Mouse (Mus musculus): ENCODE results near the gene Sh3d19. TPM values are rescaled to one million over a fixed set of nuclear protein-coding genes. Genes with fewer than 3 reads are reported as not detected.
A peak's percentile ranks its signal among the peaks of the same experiment; 100 is the strongest.
"Not testable (repeated sequence)": the region's sequence is repeated elsewhere in the genome, so short reads cannot be mapped to it uniquely, and the experiment has no call there.

Sh3d19 gene
- polyA plus RNA-seq, 1 experiment from 2014 or later = 41.6 TPM

DNA sequence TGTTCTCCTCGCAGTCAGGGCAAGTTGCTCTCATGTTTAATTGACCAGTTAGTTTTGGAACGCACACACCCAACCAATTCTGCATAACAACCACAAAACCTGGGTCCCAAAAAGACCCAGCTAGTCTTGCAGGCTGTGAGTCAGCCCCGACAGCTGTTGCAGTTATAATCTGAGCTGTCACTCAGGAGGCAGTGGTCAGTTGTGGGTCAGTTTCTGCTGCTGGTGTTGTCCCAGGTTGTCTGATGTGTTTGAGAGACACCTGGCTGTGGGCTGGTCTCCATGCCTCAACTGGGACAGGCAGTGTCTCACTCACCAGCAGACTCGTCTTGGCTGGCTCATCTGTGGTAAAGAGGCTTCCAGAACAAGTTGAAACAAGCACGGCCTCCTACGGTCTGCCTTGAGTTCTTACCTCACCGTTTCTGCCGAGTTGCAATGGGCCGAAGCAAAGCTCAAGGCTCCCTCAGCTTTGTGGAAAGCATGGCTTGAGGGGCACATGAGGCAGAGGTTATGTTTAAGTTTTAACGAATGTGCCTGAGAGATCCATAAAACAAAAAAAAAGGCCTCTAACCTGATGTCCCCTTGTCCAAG is 18.1 kb upstream of the Sh3d19 start:
- Histone ChIP-seq H3K4me2 (replicated peaks) (no peak overlapping the region), H3K4me3 (replicated peaks) (no peak overlapping the region), H3K27ac (no peak overlapping the region), H3K9me3 (no peaks in the 10 kb centered on the region), H3K27me3 (replicated peaks) (no peaks in the 10 kb centered on the region), H3K4me1 (replicated peaks) (no peaks in the 10 kb centered on the region), H3K9ac (no peak overlapping the region), H3K36me3 (no peaks in the 10 kb centered on the region)
- WGBS = 88% methylated on average over 10 of the region's 10 CpGs
- ATAC-seq = no peak

DNA sequence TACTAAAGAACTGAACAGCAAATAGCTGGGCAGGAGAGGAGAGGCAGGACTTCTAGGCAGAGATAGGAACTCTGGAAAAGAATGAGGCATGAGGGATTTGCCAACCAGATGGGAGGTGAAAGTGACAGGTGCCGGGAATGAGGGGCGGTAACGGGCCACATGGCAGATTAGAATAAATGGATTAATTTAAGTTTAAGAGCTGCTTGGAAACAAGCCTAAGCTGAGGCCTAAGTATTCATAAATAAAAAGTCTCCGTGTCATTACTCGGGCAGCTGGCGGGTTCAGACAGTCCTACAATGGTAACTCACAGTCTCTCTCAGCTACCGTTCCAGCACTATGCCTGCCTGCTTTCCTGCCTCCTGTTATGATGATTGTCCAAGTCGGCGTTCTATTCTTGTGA is 15.6 kb upstream of the Sh3d19 start:
- H3K4me2 ChIP-seq (replicated peaks) = no peak overlapping the region
- ATAC-seq = no peak
- no peak overlapping the region for H3K4me3 ChIP-seq (replicated peaks)
- no peaks in the 10 kb centered on the region for H3K27me3 ChIP-seq (replicated peaks)
- H3K36me3 ChIP-seq = no peaks in the 10 kb centered on the region
- no peak overlapping the region for H3K9ac ChIP-seq
- WGBS = 87% methylated on average over 9 of the region's 9 CpGs
- no peak overlapping the region for H3K27ac ChIP-seq
- H3K4me1 ChIP-seq (replicated peaks) = no peaks in the 10 kb centered on the region
- H3K9me3 ChIP-seq = no peaks in the 10 kb centered on the region

DNA sequence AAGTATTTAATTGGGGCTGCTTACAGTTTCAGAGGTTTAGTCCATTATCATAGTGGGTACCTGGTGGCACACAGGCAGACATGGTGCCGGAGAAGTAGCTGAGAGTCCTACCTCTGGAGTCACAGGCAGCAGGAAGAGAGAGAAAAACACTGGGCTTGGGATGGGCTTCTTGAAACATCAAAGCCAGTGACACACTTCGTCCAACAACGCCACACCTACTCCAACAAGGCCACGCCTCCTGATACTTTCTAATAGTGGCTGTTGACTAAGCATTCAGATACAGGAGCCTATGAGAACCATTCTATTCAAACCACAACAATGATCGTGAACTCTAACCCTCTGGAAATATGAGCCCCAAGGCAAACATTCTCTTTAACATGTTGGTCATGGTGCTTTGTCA is 15.2 kb upstream of the Sh3d19 start:
- H3K36me3 ChIP-seq = no peaks in the 10 kb centered on the region
- no peak overlapping the region for H3K4me2 ChIP-seq (replicated peaks)
- no peak for ATAC-seq
- no peak overlapping the region for H3K4me3 ChIP-seq (replicated peaks)
- H3K9me3 ChIP-seq = no peaks in the 10 kb centered on the region
- 86% methylated on average over 5 of the region's 5 CpGs for WGBS
- H3K27ac ChIP-seq = no peak overlapping the region
- no peak overlapping the region for H3K9ac ChIP-seq
- no peaks in the 10 kb centered on the region for H3K27me3 ChIP-seq (replicated peaks)
- no peaks in the 10 kb centered on the region for H3K4me1 ChIP-seq (replicated peaks)

DNA sequence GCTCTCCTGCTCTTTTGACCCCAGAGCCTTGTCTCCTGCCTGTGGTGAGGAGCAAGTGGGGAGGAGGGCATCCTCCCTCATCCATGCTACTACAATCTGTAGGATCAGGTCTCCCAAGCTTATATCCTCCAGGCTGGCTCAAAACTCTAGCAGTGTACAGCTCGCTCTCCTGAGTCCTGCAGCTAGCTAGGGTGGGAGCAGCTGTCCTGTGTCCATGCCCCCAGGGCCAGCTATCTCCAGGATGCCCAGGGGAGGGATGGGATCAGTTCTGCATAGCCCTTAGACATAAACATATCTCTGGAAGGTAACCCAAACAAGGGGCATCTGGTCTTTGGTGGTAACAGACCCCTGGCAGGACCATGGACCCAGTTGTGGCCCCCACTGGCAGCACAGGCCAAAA is 11.2 kb upstream of the Sh3d19 start:
- Histone ChIP-seq H3K9ac (no peak overlapping the region), H3K4me2 (replicated peaks) (no peak overlapping the region), H3K4me1 (replicated peaks) (peaks cover 5% of the 10 kb centered on the region; the same call in 1 of the 2 replicates), H3K27me3 (replicated peaks) (no peaks in the 10 kb centered on the region), H3K27ac (no peak overlapping the region), H3K4me3 (replicated peaks) (no peak overlapping the region), H3K9me3 (no peaks in the 10 kb centered on the region), H3K36me3 (no peaks in the 10 kb centered on the region)
- WGBS = 100% methylated on average over 1 of the region's 1 CpGs
- ATAC-seq = no peak

DNA sequence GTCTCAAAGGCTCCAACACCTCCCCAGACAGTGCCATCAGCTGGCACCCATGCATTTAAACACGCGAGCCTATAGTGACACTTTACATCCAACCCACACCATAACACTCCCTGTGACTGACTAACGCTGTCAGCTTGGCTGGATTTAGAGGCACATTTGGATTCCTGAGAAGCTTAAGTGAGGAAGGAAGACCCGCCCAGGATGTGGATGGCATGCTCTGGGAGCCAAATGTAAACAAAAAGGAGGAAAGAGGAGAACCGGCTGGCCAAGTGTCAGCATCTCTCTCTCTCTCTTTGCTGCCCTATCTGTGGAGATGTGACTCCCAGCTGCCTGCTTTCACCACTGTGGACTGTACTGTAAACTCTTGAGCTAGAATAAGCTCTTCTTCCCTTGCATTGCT is 9.8 kb upstream of the Sh3d19 start:
- Histone ChIP-seq H3K27ac (peak overlapping the region; percentile 28; the same call in 1 of the 2 replicates), H3K9ac (no peak overlapping the region), H3K27me3 (replicated peaks) (no peaks in the 10 kb centered on the region), H3K36me3 (no peaks in the 10 kb centered on the region), H3K4me3 (replicated peaks) (no peak overlapping the region), H3K9me3 (no peaks in the 10 kb centered on the region), H3K4me1 (replicated peaks) (peaks cover 5% of the 10 kb centered on the region; the same call in 1 of the 2 replicates), H3K4me2 (replicated peaks) (0 out of 2 replicates have a peak overlapping the region, but pooled peaks have one; percentile 7)
- no peak; the same call in 1 of the 2 replicates for ATAC-seq
- WGBS = 15% methylated on average over 5 of the region's 5 CpGs

DNA sequence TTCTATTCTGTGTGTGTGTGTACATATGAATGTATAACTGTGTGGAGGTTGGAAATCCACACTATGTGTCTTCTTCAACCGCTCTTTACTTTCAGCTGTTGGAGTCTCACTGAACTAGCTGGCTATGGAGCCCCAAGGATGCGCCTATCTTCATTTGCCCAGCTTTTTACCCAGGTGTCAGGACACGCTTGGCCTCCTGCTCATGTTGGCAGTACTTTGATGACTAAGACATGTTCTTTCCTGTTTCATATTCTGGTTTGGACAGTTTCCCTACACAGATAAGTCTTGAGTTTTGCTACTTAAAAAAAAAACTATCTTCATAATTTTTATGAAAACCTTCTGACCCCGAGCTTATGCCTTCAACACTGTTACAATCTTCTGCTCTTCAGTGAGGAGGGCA is 5.4 kb upstream of the Sh3d19 start:
- Histone ChIP-seq H3K4me3 (replicated peaks) (no peak overlapping the region), H3K27ac (no peak overlapping the region), H3K36me3 (no peaks in the 10 kb centered on the region), H3K9me3 (no peaks in the 10 kb centered on the region), H3K27me3 (replicated peaks) (no peaks in the 10 kb centered on the region), H3K9ac (no peak overlapping the region), H3K4me1 (replicated peaks) (peaks cover 9% of the 10 kb centered on the region; the same call in 1 of the 2 replicates), H3K4me2 (replicated peaks) (no peak overlapping the region)
- no peak for ATAC-seq
- 90% methylated on average over 4 of the region's 4 CpGs for WGBS

DNA sequence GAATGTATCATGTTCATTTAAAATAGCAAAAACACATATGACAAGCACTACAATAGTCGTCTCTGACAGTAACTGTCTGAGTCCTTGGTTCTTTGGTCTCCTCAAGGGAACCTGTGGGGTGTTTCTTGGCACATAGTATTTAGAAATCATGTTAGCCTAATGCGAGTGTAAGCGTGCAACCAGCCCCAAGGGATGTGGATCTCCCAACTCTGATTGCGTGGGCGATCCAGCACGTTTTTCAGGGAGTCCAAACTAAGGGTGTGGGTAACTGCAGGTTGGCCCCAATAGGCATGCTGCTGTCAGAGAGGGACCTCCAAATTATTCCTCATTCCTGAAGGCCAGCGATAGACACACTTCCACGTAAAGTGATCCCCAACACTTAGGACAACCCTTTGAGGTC is 1.9 kb upstream of the Sh3d19 start:
- no peak for ATAC-seq
- no peaks in the 10 kb centered on the region for H3K36me3 ChIP-seq
- WGBS = 90% methylated on average over 8 of the region's 8 CpGs
- no peaks in the 10 kb centered on the region for H3K9me3 ChIP-seq
- no peak overlapping the region for H3K9ac ChIP-seq
- H3K4me3 ChIP-seq (replicated peaks) = no peak overlapping the region
- H3K4me1 ChIP-seq (replicated peaks) = 0 out of 2 replicates have a peak, but pooled peaks cover 13% of the 10 kb centered on the region
- no peaks in the 10 kb centered on the region for H3K27me3 ChIP-seq (replicated peaks)
- H3K27ac ChIP-seq = no peak overlapping the region
- no peak overlapping the region for H3K4me2 ChIP-seq (replicated peaks)

DNA sequence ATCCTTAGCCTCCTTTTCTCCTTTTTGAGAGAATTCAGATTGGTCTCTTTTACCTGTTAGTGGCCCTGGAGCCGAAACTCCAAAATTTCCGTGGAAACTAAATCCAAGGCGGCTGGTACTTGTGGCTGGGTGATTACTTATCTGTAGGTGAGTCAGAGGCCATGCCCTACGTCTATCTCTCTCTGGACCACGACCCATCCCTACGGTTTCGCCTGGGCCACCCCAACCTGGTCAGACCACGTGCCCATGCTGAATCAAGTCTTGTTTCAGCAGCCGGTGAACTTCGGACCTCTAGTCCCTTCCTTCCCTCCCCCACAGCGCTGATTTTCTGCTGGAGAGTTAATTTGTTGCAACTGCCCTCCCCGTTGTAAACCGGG is 678 bp downstream of the Sh3d19 start:
- peaks cover 13% of the 10 kb centered on the region; the same call in 1 of the 2 replicates for H3K4me1 ChIP-seq (replicated peaks)
- WGBS = 1% methylated on average over 13 of the region's 13 CpGs
- ATAC-seq = peak; percentile 83
- peak overlapping the region; percentile 93 for H3K9ac ChIP-seq
- H3K27ac ChIP-seq = peak overlapping the region; percentile 96
- no peaks in the 10 kb centered on the region for H3K9me3 ChIP-seq
- H3K4me3 ChIP-seq (replicated peaks) = peak overlapping the region; percentile 75
- H3K27me3 ChIP-seq (replicated peaks) = no peaks in the 10 kb centered on the region
- peak overlapping the region; percentile 69 for H3K4me2 ChIP-seq (replicated peaks)
- no peaks in the 10 kb centered on the region for H3K36me3 ChIP-seq

DNA sequence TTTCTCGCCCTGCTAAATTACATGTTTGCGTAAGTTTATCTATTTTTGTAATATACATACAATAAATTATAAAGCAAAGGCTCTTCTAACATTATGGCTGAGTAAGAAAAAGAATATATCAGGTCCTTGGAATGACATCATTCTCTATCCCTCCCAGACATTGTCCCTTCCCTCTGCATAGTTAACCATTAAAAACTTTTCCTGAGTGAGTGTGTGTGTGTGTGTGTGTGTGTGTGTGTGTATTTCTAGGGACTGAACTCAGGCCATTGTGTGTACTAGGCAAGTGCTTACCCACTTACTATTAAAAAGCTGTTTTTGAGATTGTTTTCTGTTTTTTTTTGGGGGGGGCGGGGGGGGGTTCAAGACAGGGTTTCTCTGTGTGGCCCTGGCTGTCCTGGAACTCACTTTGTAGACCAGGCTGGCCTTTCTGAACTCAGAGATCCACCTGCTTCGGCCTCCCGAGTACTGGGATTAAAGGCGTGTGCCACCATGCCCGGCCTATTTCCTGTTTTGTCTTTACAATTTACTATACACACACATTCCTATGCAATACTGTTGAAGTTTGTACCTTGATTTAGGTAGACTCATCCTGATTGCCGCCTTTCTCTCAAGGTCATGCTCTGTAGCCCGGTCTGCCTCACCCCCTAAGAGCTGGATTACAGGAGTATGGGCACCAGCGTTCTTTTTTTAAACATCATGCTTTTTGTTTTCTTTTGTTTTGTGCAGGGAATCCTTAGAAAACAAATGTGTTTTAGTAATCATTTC is 2.6 kb downstream of the Sh3d19 start:
- Histone ChIP-seq H3K9me3 (no peaks in the 10 kb centered on the region), H3K4me3 (replicated peaks) (no peak overlapping the region), H3K27ac (0 out of 2 replicates have a peak overlapping the region, but pooled peaks have one; percentile 24), H3K27me3 (replicated peaks) (no peaks in the 10 kb centered on the region), H3K9ac (no peak overlapping the region), H3K4me1 (replicated peaks) (peaks cover 21% of the 10 kb centered on the region; the same call in 1 of the 2 replicates), H3K4me2 (replicated peaks) (peak overlapping the region; percentile 69), H3K36me3 (no peaks in the 10 kb centered on the region)
- ATAC-seq = 0 out of 2 replicates have a peak, but pooled peaks have one; percentile 4
- WGBS = 67% methylated on average over 10 of the region's 10 CpGs

DNA sequence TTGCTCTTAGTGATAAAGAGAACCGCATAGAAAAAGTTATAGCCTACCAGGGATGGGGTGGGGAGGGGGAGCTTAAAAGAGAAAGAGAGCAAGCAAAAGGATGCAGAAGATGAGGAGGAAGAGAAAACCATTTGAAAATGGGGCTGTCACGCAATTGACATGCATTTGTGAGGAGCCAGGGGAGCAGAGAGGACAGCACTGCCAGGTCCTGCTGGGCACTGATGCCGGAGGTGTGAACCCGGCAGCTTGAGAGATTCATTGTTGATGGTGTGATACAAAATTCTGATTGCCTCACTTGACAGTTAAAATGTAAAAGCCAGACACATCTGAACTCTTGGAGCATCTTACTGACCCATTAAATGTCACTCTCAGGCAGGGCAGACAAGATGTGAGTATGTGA is 3.5 kb downstream of the Sh3d19 start:
- Histone ChIP-seq H3K27me3 (replicated peaks) (no peaks in the 10 kb centered on the region), H3K4me2 (replicated peaks) (no peak overlapping the region), H3K27ac (no peak overlapping the region), H3K4me1 (replicated peaks) (peaks cover 25% of the 10 kb centered on the region; the same call in 1 of the 2 replicates), H3K36me3 (no peaks in the 10 kb centered on the region), H3K9me3 (no peaks in the 10 kb centered on the region), H3K9ac (no peak overlapping the region), H3K4me3 (replicated peaks) (no peak overlapping the region)
- ATAC-seq = no peak
- 80% methylated on average over 4 of the region's 4 CpGs for WGBS

DNA sequence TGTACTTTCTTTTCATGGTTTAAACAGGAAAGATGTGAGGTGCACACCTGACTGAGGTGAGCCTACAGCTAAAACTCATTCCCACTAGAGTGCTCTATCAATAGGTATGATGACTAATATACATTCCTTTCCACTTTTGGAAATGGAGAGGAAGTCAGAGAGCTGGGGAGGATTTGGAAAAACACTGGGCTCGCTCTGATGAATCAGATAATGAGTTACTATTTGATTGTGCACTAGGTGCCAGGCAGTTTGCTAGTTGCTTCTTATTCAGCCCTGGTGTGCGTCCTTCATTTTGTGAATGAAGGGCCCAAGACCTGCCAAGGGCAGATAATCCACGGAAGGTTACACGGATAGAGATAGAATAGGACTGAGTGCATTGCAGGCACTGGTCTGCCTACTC is 9.1 kb downstream of the Sh3d19 start:
- Histone ChIP-seq H3K9ac (no peak overlapping the region), H3K9me3 (no peaks in the 10 kb centered on the region), H3K36me3 (0 out of 2 replicates have a peak, but pooled peaks cover 4% of the 10 kb centered on the region), H3K27me3 (replicated peaks) (no peaks in the 10 kb centered on the region), H3K4me1 (replicated peaks) (peaks cover 18% of the 10 kb centered on the region; the same call in 1 of the 2 replicates), H3K27ac (no peak overlapping the region), H3K4me2 (replicated peaks) (no peak overlapping the region), H3K4me3 (replicated peaks) (no peak overlapping the region)
- no peak for ATAC-seq
- WGBS = 89% methylated on average over 4 of the region's 4 CpGs

DNA sequence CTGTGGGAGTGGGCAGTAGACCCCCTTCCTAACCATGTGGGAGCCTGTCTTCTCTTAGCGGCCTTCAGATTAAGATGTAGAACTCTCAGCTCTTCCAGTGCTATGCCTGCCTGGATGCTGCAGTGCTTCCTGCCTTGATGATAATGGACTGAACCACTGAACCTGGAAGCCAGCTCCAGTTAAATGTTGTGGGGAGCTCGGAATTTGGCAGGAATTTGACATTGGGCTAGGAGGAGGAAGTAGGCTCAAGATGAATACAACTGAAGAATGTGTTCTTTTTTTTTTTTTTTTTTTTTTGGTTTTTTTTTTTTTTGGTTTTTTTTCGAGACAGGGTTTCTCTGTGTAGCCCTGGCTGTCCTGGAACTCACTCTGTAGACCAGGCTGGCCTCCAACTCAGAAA is 10.9 kb downstream of the Sh3d19 start:
- 86% methylated on average over 2 of the region's 3 CpGs for WGBS
- H3K9ac ChIP-seq, ATAC-seq: not testable (repeated sequence)

More for the DNA sequence above, 10.9 kb downstream of the Sh3d19 start:
- not testable (repeated sequence) for H3K4me3 ChIP-seq (replicated peaks); H3K27ac ChIP-seq; H3K4me2 ChIP-seq (replicated peaks); H3K27me3 ChIP-seq (replicated peaks); H3K9me3 ChIP-seq; H3K36me3 ChIP-seq
- peaks cover 18% of the 10 kb centered on the region; the same call in 1 of the 2 replicates for H3K4me1 ChIP-seq (replicated peaks)
